Mouse (Mus musculus) kidney, postnatal 10 days (tissue): ENCODE data around the gene Cdr2.
"Not testable (repeated sequence)": the region's sequence is repeated elsewhere in the genome, so short reads cannot be mapped to it uniquely, and the experiment has no call there.

Experiments
- DNase-seq: peaks from one replicate; pipeline ENCODE4 v3.0.0; 2021; ENCODE audit warnings: mixed read lengths

Cdr2 gene

DNA sequence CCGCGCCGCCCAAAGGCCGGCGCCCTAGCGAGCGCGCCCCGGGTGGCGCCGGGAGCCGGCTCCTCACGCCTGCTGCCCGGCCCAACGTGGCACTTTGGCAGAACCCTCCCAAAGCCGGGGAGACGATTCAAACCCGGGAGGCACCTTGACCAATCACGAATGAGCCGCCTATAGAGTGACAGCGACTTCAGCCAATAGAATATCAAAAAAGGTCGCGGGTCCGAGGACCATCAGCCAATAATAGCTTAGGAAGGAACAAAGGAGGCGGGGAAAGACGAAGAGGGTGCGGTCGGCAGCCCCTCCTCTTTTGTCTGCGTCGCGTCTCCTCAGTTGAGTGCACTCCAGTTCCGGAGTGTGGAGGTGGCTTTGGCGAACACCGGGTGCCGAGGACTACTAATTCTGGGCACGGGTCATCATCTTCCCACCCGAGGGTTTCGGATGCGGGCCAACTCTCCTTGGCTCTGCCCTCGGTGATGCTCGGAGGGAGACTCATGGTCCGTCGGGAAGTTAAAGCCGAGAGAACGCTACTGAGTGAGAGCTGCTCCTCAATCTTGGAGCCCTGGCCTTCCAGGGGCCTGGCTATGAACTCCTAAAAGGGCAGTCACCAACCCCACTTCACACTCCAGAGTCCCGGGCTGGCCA, at the start of gene Cdr2, which contains the start of gene Mfsd13b:
TSS of gene Cdr2 (minus strand) at position 113 of the 642 bp plus-strand sequence.
TSS of gene Mfsd13b (plus strand) at position 310 of the 642 bp plus-strand sequence.
- DNase-seq, result peak; percentile 94

DNA sequence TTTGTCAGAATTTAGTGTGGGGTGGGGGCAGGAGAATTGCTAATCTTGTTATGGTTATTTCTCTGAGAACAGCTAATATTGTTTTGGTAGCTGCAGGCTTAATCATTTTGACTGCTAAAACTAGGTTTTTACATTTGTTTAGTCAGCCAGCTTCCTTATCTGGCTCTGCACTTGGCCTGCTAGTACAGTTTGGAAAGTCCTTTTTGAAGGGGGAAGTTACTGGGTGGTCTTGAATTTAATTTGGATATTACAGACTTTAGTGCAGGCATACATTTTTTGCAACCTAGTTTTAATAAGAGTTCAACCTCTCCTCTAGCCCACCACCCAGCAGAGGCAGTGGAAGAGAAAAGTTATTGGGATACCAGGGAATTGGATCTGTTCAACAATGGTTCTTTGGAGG, 47.8 kb upstream of the Cdr2 start:
- not testable (repeated sequence) for DNase-seq

DNA sequence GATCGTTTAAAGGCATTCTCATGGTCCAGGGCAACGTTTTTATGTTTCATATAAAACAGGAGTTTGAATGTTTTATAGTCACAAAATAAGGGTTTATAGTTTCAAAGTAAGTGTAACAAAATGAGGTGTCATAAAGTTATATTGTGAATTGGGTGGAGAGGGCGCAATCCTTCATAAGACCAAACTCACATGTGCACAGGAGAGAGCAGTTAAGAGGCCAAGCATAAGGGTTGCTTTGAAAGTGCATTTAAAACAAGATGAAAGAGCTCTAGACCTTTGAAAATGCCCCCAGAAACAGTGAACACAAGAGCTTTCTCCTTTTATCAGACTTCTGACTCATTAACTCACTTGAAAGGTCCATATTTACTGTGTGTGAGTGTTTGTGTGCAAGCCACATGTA, 44.2 kb upstream of the Cdr2 start:
- DNase-seq, result no peak

DNA sequence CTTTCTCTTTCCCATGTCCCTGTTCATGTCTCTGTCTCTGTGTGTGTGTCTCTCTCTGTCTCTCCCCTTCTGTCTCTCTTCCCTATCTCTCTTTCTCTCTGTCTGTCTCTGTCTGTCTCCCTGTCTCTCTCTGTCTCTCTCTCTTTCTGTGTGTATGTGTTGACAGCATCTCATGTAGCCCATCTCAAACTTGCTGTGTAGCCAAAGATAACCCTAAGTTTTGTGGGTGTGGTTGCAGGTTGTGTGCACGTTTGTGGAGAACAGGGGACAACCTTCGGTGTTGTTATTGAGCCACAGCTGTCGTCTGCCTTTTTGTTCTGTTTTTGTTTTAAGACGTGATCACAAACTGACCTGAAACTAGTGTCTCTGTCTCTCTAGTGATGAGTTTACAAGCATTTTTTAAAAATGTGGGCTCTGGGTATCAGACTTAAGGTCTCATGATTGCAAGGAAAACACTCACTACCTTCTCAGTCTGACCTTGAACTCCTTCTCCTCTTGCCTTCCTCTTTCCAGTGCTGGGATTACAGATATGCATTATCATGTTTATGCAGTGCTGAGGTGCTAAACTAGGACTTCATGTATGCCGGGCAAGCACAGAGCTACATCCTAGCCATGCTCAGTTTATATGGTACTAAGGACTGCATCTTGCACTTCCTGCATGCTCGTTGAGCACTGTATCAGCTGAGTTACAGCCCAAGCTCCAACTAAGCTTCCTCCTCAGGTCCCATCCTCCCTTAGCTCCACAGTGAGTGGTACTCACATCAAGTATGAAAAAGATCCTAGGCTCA, 43.3 kb upstream of the Cdr2 start:
- DNase-seq, result no peak

DNA sequence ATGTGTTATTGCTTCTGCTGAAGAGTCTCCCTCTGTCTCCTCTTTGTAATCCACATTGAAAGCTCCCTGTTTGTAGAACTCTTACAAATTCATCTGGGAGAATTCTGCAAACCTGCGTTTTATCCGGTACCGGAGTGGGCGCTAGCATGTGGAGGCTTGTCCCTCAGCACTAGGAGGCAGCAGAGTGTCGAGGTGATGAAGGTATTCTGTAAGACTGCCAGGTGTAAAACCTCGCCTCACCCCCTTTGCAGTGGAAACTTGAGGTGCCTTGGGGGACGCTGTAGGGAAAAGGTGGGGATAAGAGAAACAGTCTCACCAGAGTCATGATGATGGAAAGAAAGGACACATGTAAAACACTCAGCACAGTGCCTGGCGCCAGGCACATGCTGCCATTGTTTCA, 38.2 kb upstream of the Cdr2 start:
- peak; percentile 55 for DNase-seq

DNA sequence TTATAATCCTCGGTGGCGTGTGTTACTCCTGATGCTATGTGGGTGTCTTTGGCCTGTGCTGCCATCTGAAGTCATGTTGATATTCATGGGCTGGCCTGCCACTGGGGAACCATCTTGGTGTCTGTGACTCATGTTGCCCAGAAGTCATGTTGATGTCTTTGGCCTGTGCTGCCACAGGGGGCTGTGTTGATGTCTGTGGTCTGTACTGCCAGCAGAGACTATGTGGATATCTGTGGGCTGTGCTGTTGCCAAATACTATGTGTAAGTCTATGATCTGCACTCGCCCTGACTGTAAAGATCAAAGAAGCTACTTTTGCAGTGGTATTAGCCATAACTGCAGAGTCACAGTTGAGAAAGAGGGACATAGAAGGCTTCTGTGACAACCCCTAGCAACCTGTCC, 36.7 kb upstream of the Cdr2 start:
- DNase-seq, result no peak

DNA sequence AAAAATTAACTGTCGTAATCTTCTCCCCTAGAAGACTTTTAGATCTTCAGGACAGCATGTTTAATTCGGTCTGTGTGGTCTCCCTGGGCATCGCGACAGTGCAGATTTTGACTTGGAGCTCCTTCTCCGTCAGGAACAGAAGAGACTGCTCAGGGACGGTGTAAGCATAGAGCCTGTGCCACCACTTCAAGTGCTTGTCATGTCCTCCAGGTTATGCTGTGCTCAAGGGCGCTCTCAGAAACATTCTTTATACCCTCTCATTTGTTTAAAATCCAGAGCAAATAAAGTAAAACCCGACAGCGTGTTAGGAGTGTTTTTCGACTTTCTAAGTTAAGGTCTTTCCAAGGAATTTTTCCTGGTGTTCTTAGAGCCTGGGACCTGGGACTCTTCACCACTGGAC, 32.4 kb upstream of the Cdr2 start:
- no peak for DNase-seq

DNA sequence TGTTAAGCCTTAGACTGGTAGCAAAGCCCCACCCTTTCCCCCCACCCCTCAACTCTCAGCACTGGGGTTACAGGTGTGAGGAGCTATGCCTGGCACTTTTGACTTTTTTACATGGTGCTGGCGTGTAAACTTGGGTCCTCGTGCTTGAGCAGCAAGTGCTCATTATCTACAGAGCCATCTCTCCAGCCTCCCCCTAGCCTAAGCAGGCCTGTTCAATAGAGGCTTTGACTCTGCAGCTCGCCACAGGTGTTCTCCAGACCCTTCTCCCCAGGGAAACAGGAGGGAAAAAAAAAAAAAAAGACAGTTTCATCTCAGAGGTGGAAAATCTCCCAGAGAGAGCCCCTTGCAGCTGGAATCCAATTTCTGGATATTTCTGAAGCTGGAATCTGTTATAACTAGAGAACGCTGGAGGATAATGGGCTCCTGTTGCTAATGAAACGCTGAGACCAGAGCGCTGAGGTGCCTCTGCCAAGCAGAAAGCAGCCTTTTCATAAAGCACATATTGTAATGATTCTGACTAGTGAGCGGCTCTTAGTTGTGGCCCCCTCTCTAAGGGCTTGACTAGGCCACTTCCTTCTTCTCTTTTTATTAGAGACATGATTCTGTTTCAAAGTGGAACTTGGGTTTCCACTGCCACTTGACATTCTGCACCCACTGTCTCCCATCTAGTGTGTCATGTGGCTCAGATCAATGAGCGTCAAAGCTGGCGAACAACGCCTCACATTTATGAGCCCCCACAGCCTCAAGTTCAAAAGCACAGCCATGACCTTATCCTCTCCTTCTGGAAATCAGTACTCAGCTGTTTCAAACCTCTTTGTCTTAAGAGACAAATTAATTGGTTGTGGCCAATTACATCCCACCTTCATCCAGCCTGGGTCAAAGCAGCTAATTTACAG, 29.9 kb upstream of the Cdr2 start:
- no peak for DNase-seq

DNA sequence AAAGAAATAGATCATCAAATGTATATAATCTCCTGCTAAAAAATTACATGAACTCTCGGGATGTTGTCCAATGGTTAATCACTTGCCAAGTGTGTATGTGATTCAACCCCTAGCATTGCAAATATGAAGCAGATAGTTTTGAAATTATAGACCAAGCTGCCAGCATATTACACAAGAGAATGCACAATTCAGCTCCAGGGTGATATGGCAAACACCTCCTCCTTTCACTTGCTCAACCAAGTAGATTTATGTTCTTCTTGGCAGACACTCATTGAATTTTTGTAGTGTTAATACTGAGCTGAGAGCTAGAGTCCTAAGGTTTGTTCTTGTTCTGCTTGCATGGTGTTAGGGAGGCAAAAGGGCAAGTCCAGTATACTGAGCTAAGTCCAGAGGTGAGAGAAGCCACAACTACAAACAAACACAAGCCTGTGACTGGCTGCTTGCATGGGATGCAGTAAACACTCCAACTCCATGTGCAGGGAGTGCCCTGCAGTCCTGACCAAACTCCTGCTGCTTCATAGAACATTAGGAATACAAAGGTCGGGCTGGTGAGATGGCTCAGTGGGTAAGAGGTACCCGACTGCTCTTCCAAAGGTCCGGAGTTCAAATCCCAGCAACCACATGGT, 21.8 kb upstream of the Cdr2 start:
- DNase-seq, result peak; percentile 56

DNA sequence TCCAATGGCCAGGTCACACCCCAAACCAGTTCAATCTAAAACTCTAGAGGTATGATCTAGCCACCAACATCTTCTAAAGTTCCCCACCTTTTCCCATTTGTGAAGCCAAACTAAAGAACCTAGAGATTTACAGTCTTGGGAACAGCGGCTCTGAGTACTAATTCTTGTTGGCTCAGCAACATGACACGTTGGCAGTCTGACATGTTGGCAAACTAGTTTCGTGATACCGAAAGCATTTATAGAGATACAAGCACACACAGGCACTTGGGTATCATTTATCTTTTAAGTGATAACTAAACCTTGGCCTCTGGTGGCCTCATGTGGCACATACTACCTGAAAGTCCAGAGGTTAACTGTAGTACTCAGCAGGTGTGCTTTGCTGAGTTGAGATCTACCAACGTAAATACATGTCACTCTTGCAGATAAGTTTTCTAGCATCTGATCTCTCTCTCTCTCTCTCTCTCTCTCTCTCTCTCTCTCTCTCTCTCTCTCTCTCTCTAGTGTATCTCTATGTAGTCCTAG, 20.4 kb upstream of the Cdr2 start:
- no peak for DNase-seq

DNA sequence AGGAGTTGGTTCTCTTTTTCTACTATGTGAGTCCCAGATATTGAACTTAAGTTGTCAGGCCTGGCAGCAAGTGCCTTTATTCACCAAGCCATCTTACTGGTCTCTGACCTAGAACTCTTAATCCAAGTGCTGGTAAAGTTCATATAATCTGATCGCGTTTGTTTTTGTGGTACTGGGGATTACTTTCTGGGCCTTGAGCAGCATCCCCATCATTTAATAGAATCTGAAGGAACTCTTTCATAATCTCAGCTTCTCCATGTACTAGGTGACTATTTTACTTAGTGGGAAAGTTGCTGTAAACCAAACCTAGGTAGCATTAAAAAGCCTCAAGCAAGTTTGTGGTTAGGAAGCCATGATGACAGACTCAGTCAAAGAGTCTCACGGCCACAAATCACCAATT, 19.8 kb upstream of the Cdr2 start:
- no peak for DNase-seq

DNA sequence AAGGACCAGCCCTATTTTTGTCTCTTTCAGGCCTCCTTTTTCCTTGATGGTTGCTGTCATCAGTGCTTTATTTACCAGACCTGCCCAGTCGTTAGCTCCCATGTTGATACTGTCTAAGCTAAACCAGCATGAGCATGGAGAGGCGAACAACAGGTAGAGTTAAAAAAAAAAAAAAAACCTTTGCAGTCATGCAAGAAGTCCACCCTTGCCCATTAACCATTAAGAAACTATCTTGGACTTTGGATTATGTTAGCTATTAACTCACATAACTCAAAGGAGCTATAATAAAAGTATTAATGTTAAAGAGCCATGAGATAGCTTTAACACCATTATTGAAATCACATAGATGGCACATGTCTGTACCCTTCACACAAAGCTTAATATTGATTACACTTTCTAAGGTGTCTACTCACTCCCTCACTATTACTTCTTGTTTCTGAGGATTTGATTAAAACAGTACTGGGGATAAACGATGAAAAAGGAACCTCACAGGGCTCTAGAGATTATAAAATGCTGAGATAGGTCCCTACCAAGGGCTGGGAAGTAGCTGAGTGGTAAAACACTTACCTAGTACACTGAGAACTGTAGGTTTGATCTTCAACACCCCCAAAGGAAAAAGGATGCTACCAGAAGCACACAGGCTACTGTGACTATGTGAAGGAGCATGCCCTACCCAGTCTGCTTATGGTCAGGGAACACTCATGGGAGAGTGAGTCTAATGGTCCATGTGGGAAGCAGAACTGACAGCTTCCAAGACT, 18.1 kb upstream of the Cdr2 start:
- DNase-seq, result no peak

DNA sequence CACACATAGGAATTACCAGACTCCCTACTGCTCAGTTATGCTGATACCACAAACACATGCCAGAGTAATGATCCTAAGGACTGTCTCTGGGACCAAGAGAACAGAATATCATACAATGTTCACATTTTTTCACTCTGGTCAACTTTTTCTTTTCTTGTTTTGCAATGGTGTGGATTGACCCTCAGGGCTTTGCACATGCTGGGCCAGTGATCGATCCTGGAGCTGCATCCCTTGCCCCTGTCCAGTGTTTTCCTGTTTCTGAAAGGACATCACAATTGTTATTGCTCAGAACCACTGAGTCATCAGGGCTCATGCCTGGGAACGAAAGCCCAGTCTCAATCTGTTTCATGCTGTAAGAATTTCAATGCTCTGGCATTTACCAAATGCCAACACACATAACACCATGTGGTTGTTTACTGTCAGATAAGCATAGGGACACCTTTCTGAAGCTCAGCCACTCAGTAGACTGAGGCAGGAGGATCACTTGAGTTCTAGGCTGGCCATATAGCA, 17.0 kb upstream of the Cdr2 start:
- DNase-seq, result no peak

DNA sequence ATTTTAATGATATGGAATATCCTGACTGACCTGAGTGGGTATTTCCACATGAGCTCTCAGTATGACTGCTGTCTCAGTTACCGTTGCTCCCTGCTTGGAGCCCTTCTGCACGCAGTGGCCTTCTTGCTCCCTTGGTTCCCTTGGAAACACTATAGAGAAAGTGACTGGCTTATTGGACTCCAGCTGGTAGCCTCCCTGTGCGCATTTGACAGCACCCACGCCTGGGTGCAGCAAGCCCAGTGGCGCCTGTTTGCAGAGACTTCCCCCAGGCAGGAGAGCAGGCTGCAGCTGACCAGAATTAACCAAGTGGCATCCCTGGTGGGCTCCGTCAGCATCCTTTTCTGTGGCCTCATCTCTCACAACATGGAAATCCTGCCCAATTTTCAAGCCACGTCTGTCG, 9.1 kb upstream of the Cdr2 start:
- no peak for DNase-seq

DNA sequence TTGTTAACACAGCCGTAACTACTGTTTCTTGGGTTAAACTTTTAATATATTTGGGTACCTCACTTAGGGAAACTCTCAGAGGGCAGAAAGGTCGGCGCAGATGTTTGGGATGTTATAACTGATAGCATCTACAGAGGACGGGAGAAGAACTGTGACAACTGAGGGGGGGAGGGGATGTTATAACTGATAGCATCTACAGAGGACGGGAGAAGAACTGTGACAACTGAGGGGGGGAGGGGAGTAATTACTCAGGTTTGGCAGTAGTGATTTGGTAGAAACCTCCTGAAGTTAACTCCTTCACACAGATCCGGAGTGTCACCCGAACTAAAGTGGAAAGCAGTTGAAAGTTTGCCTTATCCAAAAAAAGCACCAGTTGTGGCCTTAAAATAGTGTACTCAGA, 856 bp upstream of the Cdr2 start:
- no peak for DNase-seq

DNA sequence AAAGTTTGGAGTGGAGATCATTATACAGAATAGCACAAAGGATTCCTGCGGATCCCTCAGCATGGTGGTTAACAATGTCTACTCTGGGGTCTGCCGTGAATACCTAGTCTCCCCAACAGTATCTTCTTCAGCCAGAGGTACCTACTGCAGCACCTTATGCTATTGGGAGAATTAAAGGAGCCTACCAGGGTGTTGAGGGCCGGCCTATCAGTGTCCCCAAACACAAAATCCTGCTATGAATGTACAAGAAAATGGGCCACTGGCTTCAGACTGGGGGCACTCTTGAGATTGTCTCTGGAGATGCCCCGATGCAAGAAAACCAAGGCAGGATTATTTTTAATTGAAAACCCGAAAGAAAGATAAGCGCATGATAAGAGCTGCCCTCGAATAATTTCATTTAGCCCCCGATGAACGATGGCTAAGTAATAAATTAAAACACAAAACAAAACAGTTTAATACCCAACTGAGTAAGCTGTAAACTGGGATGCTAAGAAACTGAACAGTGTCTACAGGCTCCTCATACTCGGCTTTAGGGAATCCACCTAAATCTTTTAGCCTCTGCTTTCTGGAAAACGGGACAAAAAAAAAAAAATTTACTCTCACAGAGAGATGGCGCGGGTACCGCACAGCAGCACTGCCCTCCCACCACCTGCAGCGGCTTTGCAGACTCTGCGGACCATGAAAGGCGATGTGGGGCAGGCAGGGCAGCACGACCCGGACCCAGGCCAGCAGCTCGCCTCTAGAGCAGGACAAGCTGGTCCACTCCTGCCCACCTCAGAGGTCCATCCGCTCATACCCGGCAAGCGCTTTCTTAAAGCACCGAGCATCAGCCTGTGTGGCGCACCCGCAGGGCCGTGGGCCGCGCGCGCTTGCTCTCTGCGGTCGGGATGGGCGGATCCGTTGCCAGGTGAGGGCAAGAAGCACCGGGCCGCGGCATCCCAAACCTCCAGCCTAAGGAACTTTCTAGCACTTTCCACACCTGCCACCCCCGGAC, 884 bp downstream of the Cdr2 start:
- DNase-seq, result peak; percentile 68

DNA sequence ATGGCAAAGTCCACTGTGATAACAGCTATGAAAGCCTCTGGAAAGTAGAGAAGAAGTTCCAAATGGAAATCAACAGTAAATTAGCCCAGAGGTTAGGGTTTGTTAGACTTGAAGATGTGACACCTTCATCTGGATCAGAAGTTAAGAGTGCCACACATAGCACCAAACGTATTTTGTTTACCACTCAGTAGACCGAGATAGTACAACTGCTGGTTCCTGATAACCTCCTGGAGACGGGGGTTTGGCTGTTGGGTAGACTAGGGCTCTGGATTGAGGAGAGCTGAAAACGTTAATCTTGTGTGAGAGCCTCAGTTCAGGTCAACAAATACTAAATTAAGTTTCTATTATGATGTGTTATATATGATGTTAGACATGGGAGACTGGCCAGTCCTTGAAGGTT, 2.1 kb downstream of the Cdr2 start:
- DNase-seq, result no peak

DNA sequence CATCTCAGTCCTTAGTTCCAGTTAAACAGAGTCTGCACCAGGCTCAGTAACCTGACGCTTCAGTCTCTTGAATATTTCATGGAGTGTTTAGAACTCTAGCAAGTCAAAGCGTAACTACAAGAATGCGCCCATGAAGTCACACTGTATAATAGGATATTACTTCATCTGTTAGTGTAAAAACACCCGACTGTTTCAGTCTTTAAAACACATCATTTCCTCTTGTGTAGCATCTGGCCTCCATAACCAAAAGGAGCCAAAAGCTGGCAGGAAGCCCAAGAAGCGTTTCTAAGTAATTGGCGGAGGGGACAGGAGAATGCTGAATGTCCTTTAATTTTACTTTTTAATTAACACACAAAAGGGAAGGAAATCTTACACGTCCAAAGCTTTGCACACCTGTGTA, 5.0 kb downstream of the Cdr2 start:
- peak; percentile 72 for DNase-seq

DNA sequence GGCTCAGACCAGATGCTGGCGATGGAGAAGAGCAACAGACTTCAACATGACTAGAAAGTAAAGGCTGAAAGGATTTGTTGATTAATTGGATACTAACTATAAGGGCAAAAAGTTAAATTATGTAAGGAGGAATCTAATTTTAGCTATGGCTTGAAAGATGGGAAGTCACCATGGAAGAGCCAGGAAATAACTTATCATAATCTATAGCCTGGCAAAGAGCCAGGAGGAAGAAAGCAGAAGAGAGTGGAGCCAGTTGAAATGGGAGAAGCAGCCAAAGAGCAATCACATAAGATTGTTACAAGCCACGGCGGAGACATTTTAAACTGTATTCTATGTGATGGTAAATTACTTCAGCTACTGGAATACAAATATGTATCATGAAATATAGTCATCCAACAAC, 8.1 kb downstream of the Cdr2 start:
- DNase-seq, result no peak

DNA sequence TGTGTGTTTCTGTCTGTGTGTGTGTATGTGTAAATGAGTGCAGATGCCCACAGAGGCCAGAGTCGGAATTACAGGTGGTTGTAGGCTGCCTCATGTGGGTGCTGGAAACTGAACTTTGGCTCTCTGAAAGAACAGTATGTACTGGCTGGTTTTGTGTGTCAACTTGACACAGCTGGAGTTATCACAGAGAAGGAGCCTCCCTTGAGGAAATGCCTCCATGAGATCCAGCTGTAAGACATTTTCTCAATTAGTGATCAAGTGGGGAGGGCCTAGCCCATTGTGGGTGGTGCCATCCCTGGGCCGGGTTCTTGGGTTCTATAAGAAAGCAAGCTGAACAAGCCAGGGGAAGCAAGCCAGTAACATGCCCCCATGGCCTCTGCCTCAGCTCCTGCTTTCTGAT, 9.6 kb downstream of the Cdr2 start:
- not testable (repeated sequence) for DNase-seq

DNA sequence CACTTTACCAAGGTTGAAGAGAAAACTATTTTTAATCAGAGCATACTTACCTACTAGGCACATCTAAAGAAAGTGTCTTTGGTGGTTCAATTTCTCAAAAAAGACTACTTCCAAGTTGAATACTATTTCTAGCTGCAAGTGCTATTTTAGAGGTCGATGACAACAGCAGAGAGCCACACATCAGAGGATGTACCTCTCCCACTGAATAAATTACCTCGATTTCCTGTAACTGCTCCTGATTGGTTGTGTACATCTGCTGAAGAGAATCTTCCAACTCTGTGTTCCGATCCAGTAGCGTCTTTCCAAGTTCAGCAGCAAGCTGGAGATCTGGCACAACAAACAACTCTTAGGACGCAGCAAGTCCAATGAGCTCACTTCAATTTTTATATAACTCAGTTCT, 12.0 kb downstream of the Cdr2 start:
- no peak for DNase-seq
